Mouse (Mus musculus): ENCODE measurements around the gene Il1r2.

GRCm38 (mm10) chr1:40085403-40086182, 11.7 kb downstream of the Il1r2 start:
- no peak for TF ChIP-seq CTCF (conservative IDR thresholded peaks at IDR 0.05; ENCODE audit: low read length)
- TF ChIP-seq POU5F1 (IDR thresholded peaks at IDR 0.05; ENCODE audit: borderline replicate concordance, low read length) = no peak
- TF ChIP-seq NANOG (IDR thresholded peaks at IDR 0.05; ENCODE audit: borderline replicate concordance, low read length) = no peak

Data from E14TG2a.4 (cell line).